Mouse (Mus musculus): ENCODE measurements around the gene Tead3. TPM values are rescaled to one million over a fixed set of nuclear protein-coding genes. Genes with fewer than 3 reads are reported as not detected.

The Tead3 gene
- polyA plus RNA-seq, 1 experiment from 2014 or later = 1.4 TPM

DNA sequence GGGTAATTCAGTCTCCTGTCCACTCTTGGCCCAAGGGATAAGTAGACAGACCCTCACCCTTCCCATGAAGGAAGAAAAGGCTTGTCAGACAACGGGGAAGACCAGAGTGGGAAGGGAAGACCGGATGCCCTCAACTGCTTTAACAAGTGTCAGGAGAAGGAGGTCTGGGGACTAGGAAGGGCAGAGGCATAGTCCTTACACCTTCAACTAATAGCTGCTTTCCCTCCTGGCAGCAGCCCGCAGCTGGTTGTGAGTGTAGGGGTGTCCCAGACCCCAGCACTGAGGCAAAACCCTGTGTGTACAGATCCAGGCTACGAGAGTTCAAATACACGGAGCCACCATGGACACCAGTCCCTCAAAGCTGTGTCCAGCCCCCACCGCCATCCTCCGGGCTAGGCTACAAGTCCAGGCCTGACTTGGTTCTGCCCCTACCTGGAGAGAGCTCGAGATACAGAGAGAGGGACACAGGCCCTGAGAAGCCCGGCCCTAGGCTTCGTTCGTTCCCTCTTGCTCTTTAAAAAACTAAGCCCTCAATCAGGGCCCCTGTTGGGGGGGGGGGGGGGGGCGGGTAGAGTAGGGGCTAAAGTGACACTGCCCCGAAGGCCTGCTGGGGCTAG lies 1.2 kb downstream of the Tead3 start:
- 15% methylated on average over 12 of the region's 13 CpGs for WGBS
- Histone ChIP-seq H3K27ac (no peak overlapping the region), H3K4me3 (replicated peaks; ENCODE audit: low read length) (peak overlapping the region; percentile 54), H3K4me1 (replicated peaks; ENCODE audit: control insufficient read depth, insufficient read depth, low read length) (peaks cover 15% of the 10 kb centered on the region), H3K36me3 (replicated peaks; ENCODE audit: control insufficient read depth, insufficient read depth) (no peaks in the 10 kb centered on the region), H3K27me3 (ENCODE audit: control insufficient read depth, insufficient read depth, low read length) (peaks cover 34% of the 10 kb centered on the region), H3K9ac (peak overlapping the region; percentile 54), H3K4me2 (replicated peaks) (peak overlapping the region; percentile 91), H3K9me3 (ENCODE audit: control insufficient read depth, low read length) (no peaks in the 10 kb centered on the region)
- ATAC-seq (ENCODE audit: low FRiP score) (no peak), DNase-seq (ENCODE audit: low spot score) (no peak)

DNA sequence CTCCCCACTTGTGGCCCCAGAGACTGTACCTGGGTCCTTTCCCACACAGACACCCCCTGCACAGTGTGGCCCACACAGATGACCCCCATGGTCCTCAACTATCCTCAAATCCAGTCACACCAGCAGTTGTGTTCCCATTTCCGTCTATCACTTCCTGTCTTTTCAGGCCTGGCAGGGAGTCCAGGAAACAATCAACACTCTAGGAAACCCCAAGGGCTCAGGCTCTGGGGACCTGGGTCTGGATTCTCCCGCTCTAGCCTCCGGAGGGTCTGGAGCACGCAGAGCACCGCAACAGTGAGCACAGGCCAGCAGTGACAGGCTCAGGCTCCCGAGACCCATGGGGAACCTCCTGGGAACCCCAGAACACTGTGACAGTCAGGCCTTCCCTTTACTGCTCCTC lies 2.4 kb downstream of the Tead3 start:
- H3K27ac ChIP-seq = no peak overlapping the region
- ATAC-seq (ENCODE audit: low FRiP score) (no peak), DNase-seq (ENCODE audit: low spot score) (no peak)
- H3K4me2 ChIP-seq (replicated peaks) = 0 out of 2 replicates have a peak overlapping the region, but pooled peaks have one; percentile 91
- H3K4me3 ChIP-seq (replicated peaks; ENCODE audit: low read length) = no peak overlapping the region
- peaks cover 34% of the 10 kb centered on the region for H3K27me3 ChIP-seq (ENCODE audit: control insufficient read depth, insufficient read depth, low read length)
- H3K4me1 ChIP-seq (replicated peaks; ENCODE audit: control insufficient read depth, insufficient read depth, low read length) = peaks cover 15% of the 10 kb centered on the region
- H3K9ac ChIP-seq = no peak overlapping the region
- H3K9me3 ChIP-seq (ENCODE audit: control insufficient read depth, low read length) = no peaks in the 10 kb centered on the region
- H3K36me3 ChIP-seq (replicated peaks; ENCODE audit: control insufficient read depth, insufficient read depth) = no peaks in the 10 kb centered on the region
- WGBS = 68% methylated on average over 6 of the region's 6 CpGs

DNA sequence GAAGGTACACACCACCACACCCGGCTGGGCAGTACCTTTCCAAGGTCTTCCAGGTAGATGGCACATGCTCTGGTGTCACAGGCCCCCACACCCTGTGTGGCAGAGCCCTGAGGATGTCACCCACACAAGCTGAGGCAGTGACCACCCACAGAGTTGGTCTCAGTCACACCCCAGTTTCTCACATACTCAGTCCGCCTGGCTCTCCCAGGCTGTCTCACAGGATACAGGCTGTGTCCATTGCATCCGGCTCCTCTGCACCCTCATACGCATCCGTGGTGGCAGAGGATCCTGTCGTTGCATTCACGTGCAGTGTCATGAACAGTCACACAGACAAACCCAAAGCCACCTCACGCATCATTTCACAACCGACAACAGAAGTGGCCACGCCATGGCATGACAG lies 3.3 kb downstream of the Tead3 start:
- H3K4me2 ChIP-seq (replicated peaks) = no peak overlapping the region
- no peaks in the 10 kb centered on the region for H3K9me3 ChIP-seq (ENCODE audit: control insufficient read depth, low read length)
- peaks cover 15% of the 10 kb centered on the region for H3K4me1 ChIP-seq (replicated peaks; ENCODE audit: control insufficient read depth, insufficient read depth, low read length)
- no peak overlapping the region for H3K27ac ChIP-seq
- no peak for DNase-seq (ENCODE audit: low spot score)
- H3K4me3 ChIP-seq (replicated peaks; ENCODE audit: low read length) = no peak overlapping the region
- H3K9ac ChIP-seq = no peak overlapping the region
- 84% methylated on average over 10 of the region's 10 CpGs for WGBS
- H3K27me3 ChIP-seq (ENCODE audit: control insufficient read depth, insufficient read depth, low read length) = peaks cover 29% of the 10 kb centered on the region
- ATAC-seq (ENCODE audit: low FRiP score) = no peak
- H3K36me3 ChIP-seq (replicated peaks; ENCODE audit: control insufficient read depth, insufficient read depth) = no peaks in the 10 kb centered on the region

DNA sequence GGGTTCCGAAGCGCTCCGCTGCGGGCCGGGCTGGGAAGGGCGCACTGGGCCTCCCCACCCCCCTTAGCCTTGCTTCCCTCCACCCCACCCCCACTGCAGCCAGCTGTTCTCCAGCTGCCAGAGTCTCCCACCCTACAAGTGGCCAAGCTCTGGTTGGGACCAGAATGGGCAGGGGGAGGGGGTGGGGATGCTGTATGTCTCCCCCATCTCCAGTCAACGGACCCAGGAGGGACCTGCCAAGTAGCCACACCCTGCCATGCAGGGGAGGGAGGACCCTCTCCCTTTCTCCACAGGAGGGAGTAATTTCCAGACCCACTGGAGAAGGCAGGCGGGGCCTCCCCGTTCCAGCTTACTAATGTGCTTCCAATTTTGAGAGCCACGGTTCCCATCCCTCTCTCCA lies 4.7 kb downstream of the Tead3 start:
- no peak overlapping the region for H3K27ac ChIP-seq
- ATAC-seq (ENCODE audit: low FRiP score) = no peak
- H3K9me3 ChIP-seq (ENCODE audit: control insufficient read depth, low read length) = no peaks in the 10 kb centered on the region
- no peak overlapping the region for H3K4me3 ChIP-seq (replicated peaks; ENCODE audit: low read length)
- H3K27me3 ChIP-seq (ENCODE audit: control insufficient read depth, insufficient read depth, low read length) = peaks cover 15% of the 10 kb centered on the region
- H3K4me1 ChIP-seq (replicated peaks; ENCODE audit: control insufficient read depth, insufficient read depth, low read length) = peaks cover 17% of the 10 kb centered on the region
- no peaks in the 10 kb centered on the region for H3K36me3 ChIP-seq (replicated peaks; ENCODE audit: control insufficient read depth, insufficient read depth)
- H3K9ac ChIP-seq = no peak overlapping the region
- 9% methylated on average over 10 of the region's 10 CpGs for WGBS
- no peak for DNase-seq (ENCODE audit: low spot score)
- H3K4me2 ChIP-seq (replicated peaks) = no peak overlapping the region

DNA sequence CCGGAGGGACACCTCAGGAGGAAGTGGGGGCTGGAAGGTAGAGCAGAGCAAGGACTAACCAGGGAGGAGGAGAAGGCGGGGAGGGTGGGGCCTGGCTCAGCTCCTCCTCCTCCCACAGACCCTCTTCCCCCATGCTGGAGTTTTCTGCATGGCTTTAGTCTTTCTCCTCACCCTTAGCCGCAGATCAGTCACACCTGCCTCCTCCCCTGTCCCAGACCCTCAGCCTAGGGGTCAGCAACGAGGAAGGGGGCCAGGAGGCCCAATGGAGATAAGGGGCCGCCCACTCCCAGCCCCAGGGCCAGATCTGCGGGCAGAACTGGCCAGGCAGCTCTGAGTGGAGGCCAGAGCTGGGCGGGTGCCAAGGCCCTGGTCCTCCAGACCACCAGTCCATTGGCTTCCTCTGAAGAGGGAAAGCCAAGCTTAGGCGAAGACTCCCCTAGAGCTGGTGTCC lies 5.3 kb downstream of the Tead3 start:
- Histone ChIP-seq H3K4me1 (replicated peaks; ENCODE audit: control insufficient read depth, insufficient read depth, low read length) (peaks cover 16% of the 10 kb centered on the region), H3K27ac (no peak overlapping the region), H3K36me3 (replicated peaks; ENCODE audit: control insufficient read depth, insufficient read depth) (no peaks in the 10 kb centered on the region), H3K27me3 (ENCODE audit: control insufficient read depth, insufficient read depth, low read length) (peaks cover 9% of the 10 kb centered on the region; the same call in 1 of the 2 replicates), H3K4me3 (replicated peaks; ENCODE audit: low read length) (no peak overlapping the region), H3K9me3 (ENCODE audit: control insufficient read depth, low read length) (no peaks in the 10 kb centered on the region), H3K9ac (no peak overlapping the region), H3K4me2 (replicated peaks) (no peak overlapping the region)
- 16% methylated on average over 8 of the region's 8 CpGs for WGBS
- DNase-seq (ENCODE audit: low spot score) = no peak
- ATAC-seq (ENCODE audit: low FRiP score) = no peak

DNA sequence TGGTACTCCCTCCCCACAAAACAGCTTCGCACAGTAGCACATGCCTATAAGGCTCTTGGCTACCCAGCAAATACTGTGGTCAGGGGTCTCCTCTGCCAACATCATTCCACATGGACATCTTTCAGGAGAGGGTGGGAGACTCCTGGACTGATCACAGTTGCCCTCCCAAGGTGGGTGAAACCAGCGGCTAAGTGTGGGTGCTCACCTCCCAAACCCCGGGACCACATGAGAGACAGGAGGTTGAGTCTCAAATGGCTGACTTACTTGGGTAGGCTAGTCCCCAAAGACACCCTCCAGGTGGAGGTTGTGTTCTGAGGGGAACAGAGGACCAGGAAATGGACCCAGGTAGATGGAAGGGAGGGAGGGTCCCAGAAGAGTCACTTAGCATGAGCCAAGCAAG lies 5.9 kb downstream of the Tead3 start:
- no peak for ATAC-seq (ENCODE audit: low FRiP score)
- peaks cover 16% of the 10 kb centered on the region for H3K4me1 ChIP-seq (replicated peaks; ENCODE audit: control insufficient read depth, insufficient read depth, low read length)
- no peak overlapping the region for H3K4me3 ChIP-seq (replicated peaks; ENCODE audit: low read length)
- 0 out of 2 replicates have a peak, but pooled peaks cover 5% of the 10 kb centered on the region for H3K27me3 ChIP-seq (ENCODE audit: control insufficient read depth, insufficient read depth, low read length)
- no peak overlapping the region for H3K9ac ChIP-seq
- no peak overlapping the region for H3K4me2 ChIP-seq (replicated peaks)
- 49% methylated on average over 3 of the region's 3 CpGs for WGBS
- H3K36me3 ChIP-seq (replicated peaks; ENCODE audit: control insufficient read depth, insufficient read depth) = no peaks in the 10 kb centered on the region
- H3K27ac ChIP-seq = no peak overlapping the region
- no peaks in the 10 kb centered on the region for H3K9me3 ChIP-seq (ENCODE audit: control insufficient read depth, low read length)
- no peak for DNase-seq (ENCODE audit: low spot score)

DNA sequence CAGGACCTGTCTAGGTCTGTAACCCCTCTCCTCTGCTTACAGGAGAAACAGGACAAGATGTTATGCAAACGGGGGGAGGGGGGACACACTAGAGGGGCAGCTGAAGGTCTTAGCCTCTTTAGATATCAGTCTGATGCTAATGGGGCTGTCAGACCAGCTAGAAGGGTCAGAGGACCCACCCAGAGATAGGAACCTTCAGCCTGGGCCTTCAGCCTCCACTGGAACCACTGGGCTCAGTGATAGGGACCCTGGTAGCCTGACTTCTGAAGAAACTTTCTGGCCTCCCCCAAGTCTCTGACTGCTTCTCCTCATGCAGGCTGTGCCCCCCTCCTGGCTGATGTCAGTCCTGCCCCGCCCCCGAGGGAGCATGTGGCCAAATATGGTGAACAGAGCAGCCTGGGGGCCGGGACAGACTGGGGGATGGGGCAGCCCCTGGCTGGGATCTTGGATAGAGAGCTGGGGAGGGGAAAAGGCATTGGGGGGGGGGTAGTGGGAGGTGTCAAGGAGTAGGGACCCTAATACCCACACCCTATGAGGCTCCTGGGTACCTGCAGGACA lies 6.5 kb downstream of the Tead3 start:
- Histone ChIP-seq H3K36me3 (replicated peaks; ENCODE audit: control insufficient read depth, insufficient read depth) (no peaks in the 10 kb centered on the region), H3K9me3 (ENCODE audit: control insufficient read depth, low read length) (no peaks in the 10 kb centered on the region), H3K4me3 (replicated peaks; ENCODE audit: low read length) (no peak overlapping the region), H3K4me2 (replicated peaks) (no peak overlapping the region), H3K27ac (no peak overlapping the region), H3K4me1 (replicated peaks; ENCODE audit: control insufficient read depth, insufficient read depth, low read length) (peaks cover 16% of the 10 kb centered on the region), H3K27me3 (ENCODE audit: control insufficient read depth, insufficient read depth, low read length) (0 out of 2 replicates have a peak, but pooled peaks cover 5% of the 10 kb centered on the region), H3K9ac (no peak overlapping the region)
- no peak for ATAC-seq (ENCODE audit: low FRiP score)
- 22% methylated on average over 4 of the region's 4 CpGs for whole genome bisulfite sequencing
- no peak for DNase-seq (ENCODE audit: low spot score)

DNA sequence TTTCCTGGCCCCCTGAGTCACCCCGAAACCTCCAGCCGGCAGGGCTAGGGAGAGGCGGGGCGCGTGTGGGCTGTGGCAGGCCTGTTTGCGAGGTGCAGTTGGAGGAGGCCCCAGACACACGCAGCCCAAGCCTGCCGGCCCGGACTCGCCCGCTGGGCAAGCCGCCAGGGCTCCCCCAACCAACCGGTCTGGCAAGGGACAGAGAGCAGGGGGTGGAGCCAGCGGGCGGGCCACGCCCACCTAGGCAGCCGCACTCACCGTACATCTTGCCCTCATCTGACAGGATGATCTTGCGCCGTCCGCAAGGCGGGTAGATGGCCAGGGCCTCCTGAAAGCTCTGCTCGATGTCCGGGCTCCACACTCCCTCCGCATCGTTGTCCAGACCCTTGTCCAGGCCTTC lies 9.5 kb downstream of the Tead3 start:
- Histone ChIP-seq H3K9me3 (ENCODE audit: control insufficient read depth, low read length) (no peaks in the 10 kb centered on the region), H3K4me1 (replicated peaks; ENCODE audit: control insufficient read depth, insufficient read depth, low read length) (peaks cover 15% of the 10 kb centered on the region), H3K9ac (peak overlapping the region; percentile 49), H3K4me2 (replicated peaks) (peak overlapping the region; percentile 52), H3K27me3 (ENCODE audit: control insufficient read depth, insufficient read depth, low read length) (0 out of 2 replicates have a peak, but pooled peaks cover 5% of the 10 kb centered on the region), H3K36me3 (replicated peaks; ENCODE audit: control insufficient read depth, insufficient read depth) (no peaks in the 10 kb centered on the region), H3K27ac (no peak overlapping the region), H3K4me3 (replicated peaks; ENCODE audit: low read length) (peak overlapping the region; percentile 11)
- DNase-seq (ENCODE audit: low spot score) (peak; percentile 69), ATAC-seq (ENCODE audit: low FRiP score) (peak; percentile 76)
- WGBS = 6% methylated on average over 26 of the region's 26 CpGs

DNA sequence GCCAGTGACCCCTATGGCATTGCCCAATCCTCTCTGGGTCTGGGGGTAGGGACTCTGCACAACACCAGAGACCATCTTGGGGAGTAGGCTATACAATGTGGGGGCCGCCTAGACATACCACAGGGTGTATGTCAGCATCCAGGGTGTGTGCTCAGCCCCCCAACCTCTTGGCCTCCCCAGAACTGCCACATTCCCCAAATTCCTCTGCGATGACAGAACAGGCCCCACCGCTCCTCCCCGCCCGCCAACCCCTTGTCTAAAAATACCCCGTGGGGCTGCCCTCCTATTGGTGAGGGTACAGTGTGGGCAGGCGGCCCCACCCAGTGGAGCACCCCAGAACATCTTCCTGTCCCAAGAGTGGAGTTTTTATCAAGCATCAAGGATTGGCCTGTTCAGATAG lies 10.0 kb downstream of the Tead3 start:
- peak overlapping the region; percentile 49; the same call in 1 of the 2 replicates for H3K9ac ChIP-seq
- 0 out of 2 replicates have a peak, but pooled peaks have one; percentile 1 for ATAC-seq (ENCODE audit: low FRiP score)
- no peak for DNase-seq (ENCODE audit: low spot score)
- H3K27me3 ChIP-seq (ENCODE audit: control insufficient read depth, insufficient read depth, low read length) = 0 out of 2 replicates have a peak, but pooled peaks cover 5% of the 10 kb centered on the region
- no peaks in the 10 kb centered on the region for H3K36me3 ChIP-seq (replicated peaks; ENCODE audit: control insufficient read depth, insufficient read depth)
- no peaks in the 10 kb centered on the region for H3K9me3 ChIP-seq (ENCODE audit: control insufficient read depth, low read length)
- H3K27ac ChIP-seq = no peak overlapping the region
- 79% methylated on average over 7 of the region's 7 CpGs for WGBS
- peaks cover 10% of the 10 kb centered on the region for H3K4me1 ChIP-seq (replicated peaks; ENCODE audit: control insufficient read depth, insufficient read depth, low read length)
- peak overlapping the region; percentile 52 for H3K4me2 ChIP-seq (replicated peaks)
- H3K4me3 ChIP-seq (replicated peaks; ENCODE audit: low read length) = no peak overlapping the region

Measured in hindbrain, embryonic 14.5 days (tissue).